Mouse (Mus musculus): ENCODE data around the gene H2afy. TPM values are rescaled to one million over a fixed set of nuclear protein-coding genes. Genes with fewer than 3 reads are reported as not detected.
A peak's percentile ranks its signal among the peaks of the same experiment; 100 is the strongest.

Gene H2afy
- polyA plus RNA-seq, 1 experiment from 2014 or later = 263 TPM

GRCm38 (mm10) chr13:56115906-56116305 is 20.3 kb downstream of the H2afy start:
- no peak overlapping the region for H3K9ac ChIP-seq (ENCODE audit: low read depth, low read length)
- no peak for TF ChIP-seq CTCF (IDR thresholded peaks at IDR 0.05; ENCODE audit: low read depth)
- peak overlapping the region; percentile 50 for H3K27ac ChIP-seq
- H3K9me3 ChIP-seq (replicated peaks; ENCODE audit: low read length) = no peaks in the 10 kb centered on the region
- 11% methylated on average over 3 of the region's 3 CpGs for WGBS
- peak overlapping the region; percentile 24; the same call in 1 of the 2 replicates for H3K4me2 ChIP-seq (ENCODE audit: low read length)
- 0 out of 2 replicates have a peak, but pooled peaks cover 5% of the 10 kb centered on the region for H3K36me3 ChIP-seq (ENCODE audit: insufficient read depth, low read length)
- peaks cover 56% of the 10 kb centered on the region for H3K4me1 ChIP-seq (replicated peaks; ENCODE audit: insufficient read depth, low read length)
- H3K27me3 ChIP-seq (ENCODE audit: insufficient read depth, low read length) = no peaks in the 10 kb centered on the region
- ATAC-seq (replicated peaks; ENCODE audit: low FRiP score, low read depth) (no peak), DNase-seq (ENCODE audit: low spot score) (peak; percentile 84)
- no peak overlapping the region for H3K4me3 ChIP-seq (replicated peaks; ENCODE audit: low read depth, low read length)

GRCm38 (mm10) chr13:56115386-56115785 is 20.8 kb downstream of the H2afy start:
- no peaks in the 10 kb centered on the region for H3K9me3 ChIP-seq (replicated peaks; ENCODE audit: low read length)
- peaks cover 61% of the 10 kb centered on the region for H3K4me1 ChIP-seq (replicated peaks; ENCODE audit: insufficient read depth, low read length)
- H3K9ac ChIP-seq (ENCODE audit: low read depth, low read length) = no peak overlapping the region; the same call in 1 of the 2 replicates
- H3K27me3 ChIP-seq (ENCODE audit: insufficient read depth, low read length) = no peaks in the 10 kb centered on the region
- H3K4me2 ChIP-seq (ENCODE audit: low read length) = no peak overlapping the region
- WGBS = 26% methylated on average over 9 of the region's 9 CpGs
- H3K27ac ChIP-seq = peak overlapping the region; percentile 50; the same call in 1 of the 2 replicates
- TF ChIP-seq CTCF (IDR thresholded peaks at IDR 0.05; ENCODE audit: low read depth) = no peak
- ATAC-seq (replicated peaks; ENCODE audit: low FRiP score, low read depth) = no peak
- 0 out of 2 replicates have a peak, but pooled peaks cover 5% of the 10 kb centered on the region for H3K36me3 ChIP-seq (ENCODE audit: insufficient read depth, low read length)
- DNase-seq (ENCODE audit: low spot score) = peak; percentile 86
- no peak overlapping the region for H3K4me3 ChIP-seq (replicated peaks; ENCODE audit: low read depth, low read length)

GRCm38 (mm10) chr13:56113431-56114248 is 22.5 kb downstream of the H2afy start:
- Histone ChIP-seq H3K9me3 (replicated peaks; ENCODE audit: low read length) (no peaks in the 10 kb centered on the region), H3K4me3 (replicated peaks; ENCODE audit: low read depth, low read length) (no peak overlapping the region), H3K4me2 (ENCODE audit: low read length) (no peak overlapping the region), H3K36me3 (ENCODE audit: insufficient read depth, low read length) (0 out of 2 replicates have a peak, but pooled peaks cover 5% of the 10 kb centered on the region), H3K4me1 (replicated peaks; ENCODE audit: insufficient read depth, low read length) (peaks cover 76% of the 10 kb centered on the region), H3K9ac (ENCODE audit: low read depth, low read length) (no peak overlapping the region), H3K27ac (no peak overlapping the region), H3K27me3 (ENCODE audit: insufficient read depth, low read length) (no peaks in the 10 kb centered on the region)
- 50% methylated on average over 19 of the region's 19 CpGs for WGBS
- TF ChIP-seq CTCF (IDR thresholded peaks at IDR 0.05; ENCODE audit: low read depth) = no peak
- ATAC-seq (replicated peaks; ENCODE audit: low FRiP score, low read depth) (peak; percentile 27; the same call in 1 of the 2 replicates), DNase-seq (ENCODE audit: low spot score) (peak; percentile 38)

GRCm38 (mm10) chr13:56112980-56113379 is 23.2 kb downstream of the H2afy start:
- no peak for DNase-seq (ENCODE audit: low spot score)
- no peak for TF ChIP-seq CTCF (IDR thresholded peaks at IDR 0.05; ENCODE audit: low read depth)
- WGBS = 40% methylated on average over 13 of the region's 13 CpGs
- H3K27me3 ChIP-seq (ENCODE audit: insufficient read depth, low read length) = no peaks in the 10 kb centered on the region
- peak overlapping the region; percentile 26; the same call in 1 of the 2 replicates for H3K27ac ChIP-seq
- H3K4me2 ChIP-seq (ENCODE audit: low read length) = no peak overlapping the region
- H3K9ac ChIP-seq (ENCODE audit: low read depth, low read length) = no peak overlapping the region
- H3K4me1 ChIP-seq (replicated peaks; ENCODE audit: insufficient read depth, low read length) = peaks cover 78% of the 10 kb centered on the region
- no peaks in the 10 kb centered on the region for H3K9me3 ChIP-seq (replicated peaks; ENCODE audit: low read length)
- 0 out of 2 replicates have a peak, but pooled peaks cover 5% of the 10 kb centered on the region for H3K36me3 ChIP-seq (ENCODE audit: insufficient read depth, low read length)
- H3K4me3 ChIP-seq (replicated peaks; ENCODE audit: low read depth, low read length) = no peak overlapping the region
- ATAC-seq (replicated peaks; ENCODE audit: low FRiP score, low read depth) = no peak

GRCm38 (mm10) chr13:56112496-56112895 is 23.7 kb downstream of the H2afy start:
- Histone ChIP-seq H3K9ac (ENCODE audit: low read depth, low read length) (no peak overlapping the region), H3K4me3 (replicated peaks; ENCODE audit: low read depth, low read length) (no peak overlapping the region), H3K36me3 (ENCODE audit: insufficient read depth, low read length) (0 out of 2 replicates have a peak, but pooled peaks cover under 1% of the 10 kb centered on the region), H3K9me3 (replicated peaks; ENCODE audit: low read length) (no peaks in the 10 kb centered on the region), H3K4me2 (ENCODE audit: low read length) (no peak overlapping the region), H3K27me3 (ENCODE audit: insufficient read depth, low read length) (no peaks in the 10 kb centered on the region), H3K27ac (peak overlapping the region; percentile 26; the same call in 1 of the 2 replicates), H3K4me1 (replicated peaks; ENCODE audit: insufficient read depth, low read length) (peaks cover 76% of the 10 kb centered on the region)
- DNase-seq (ENCODE audit: low spot score) (peak; percentile 65), ATAC-seq (replicated peaks; ENCODE audit: low FRiP score, low read depth) (no peak)
- no peak for TF ChIP-seq CTCF (IDR thresholded peaks at IDR 0.05; ENCODE audit: low read depth)
- WGBS = 21% methylated on average over 4 of the region's 4 CpGs

GRCm38 (mm10) chr13:56111601-56112000 is 24.6 kb downstream of the H2afy start:
- DNase-seq (ENCODE audit: low spot score) (no peak), ATAC-seq (replicated peaks; ENCODE audit: low FRiP score, low read depth) (no peak)
- H3K4me2 ChIP-seq (ENCODE audit: low read length) = no peak overlapping the region
- no peak overlapping the region for H3K4me3 ChIP-seq (replicated peaks; ENCODE audit: low read depth, low read length)
- WGBS = 55% methylated on average over 6 of the region's 6 CpGs
- no peak for TF ChIP-seq CTCF (IDR thresholded peaks at IDR 0.05; ENCODE audit: low read depth)
- no peaks in the 10 kb centered on the region for H3K27me3 ChIP-seq (ENCODE audit: insufficient read depth, low read length)
- H3K36me3 ChIP-seq (ENCODE audit: insufficient read depth, low read length) = no peaks in the 10 kb centered on the region
- no peak overlapping the region for H3K27ac ChIP-seq
- peaks cover 73% of the 10 kb centered on the region for H3K4me1 ChIP-seq (replicated peaks; ENCODE audit: insufficient read depth, low read length)
- no peaks in the 10 kb centered on the region for H3K9me3 ChIP-seq (replicated peaks; ENCODE audit: low read length)
- H3K9ac ChIP-seq (ENCODE audit: low read depth, low read length) = no peak overlapping the region
